In genomic region chr1:130940065-130940687, GRCm38 (mm10) we compare ENCODE assay signal across 21 mouse cellular contexts. TPM values are rescaled to one million over a fixed set of nuclear protein-coding genes. Genes with fewer than 3 reads are reported as not detected.
"Had no signal": no experiment of that assay in that cellular context is flagged by ENCODE, and none has a peak within 500 bp of the region (broad histone marks: within the 10 kb centered on the region; RNA-seq: fewer than 3 reads in every experiment).

Il19 (minus strand) TSS chr1:130940115.

- DNase-seq: kidney, postnatal 14 days; liver; liver, embryonic 13.5 days; liver, postnatal 0 days; right cerebral cortex, adult 18-20 months; right cerebral cortex, postnatal 25 days; thymus, postnatal 36 days had no signal

- H3K36me3 ChIP-seq: kidney, embryonic 15.5 days; limb, embryonic 12.5 days; liver, embryonic 13.5 days; lung, embryonic 15.5 days; midbrain, embryonic 12.5 days; neural tube, embryonic 15.5 days had no signal

- H3K27me3 ChIP-seq: kidney, embryonic 15.5 days; limb, embryonic 12.5 days; liver, embryonic 13.5 days; lung, embryonic 15.5 days; midbrain, embryonic 12.5 days; neural tube, embryonic 15.5 days had no signal

- ATAC-seq: liver, postnatal 0 days had no signal

- H3K4me3 ChIP-seq: kidney, embryonic 15.5 days; limb, embryonic 12.5 days; liver, embryonic 13.5 days; lung, embryonic 15.5 days; midbrain, embryonic 12.5 days; neural tube, embryonic 15.5 days had no signal

- H3K27ac ChIP-seq: kidney, embryonic 15.5 days; limb, embryonic 12.5 days; liver, embryonic 13.5 days; lung, embryonic 15.5 days; midbrain, embryonic 12.5 days; neural tube, embryonic 15.5 days; stomach, postnatal 0 days had no signal

- H3K9me3 ChIP-seq: kidney, embryonic 15.5 days; limb, embryonic 12.5 days; liver, embryonic 13.5 days; lung, embryonic 15.5 days; midbrain, embryonic 12.5 days; neural tube, embryonic 15.5 days had no signal

- H3K9ac ChIP-seq: kidney, embryonic 15.5 days; limb, embryonic 12.5 days; liver, embryonic 13.5 days; liver, postnatal 0 days; lung, embryonic 15.5 days; midbrain, embryonic 12.5 days; neural tube, embryonic 15.5 days had no signal

- H3K4me1 ChIP-seq: liver, embryonic 13.5 days; lung, embryonic 15.5 days; midbrain, embryonic 12.5 days had no signal

- H3K4me2 ChIP-seq: kidney, embryonic 15.5 days; limb, embryonic 12.5 days; liver, embryonic 13.5 days; lung, embryonic 15.5 days; midbrain, embryonic 12.5 days; neural tube, embryonic 15.5 days had no signal

RNA-seq across cellular contexts. Expression of gene Il19, which starts in this region (rescaled TPM):
- total RNA-seq: layer of hippocampus, adult 8-10 months; layer of hippocampus, postnatal 25 days; left cerebral cortex, adult 8-10 months; left cerebral cortex, postnatal 25 days; megakaryocyte-erythroid progenitor cell, adult 5-6 weeks; midbrain, postnatal 0 days had no signal
- polyA plus RNA-seq: large intestine, adult 2 months; limb, embryonic 12.5 days; liver, embryonic 13.5 days; liver, postnatal 0 days; lung, embryonic 15.5 days; midbrain, embryonic 12.5 days; midbrain, postnatal 0 days; neural tube, embryonic 15.5 days; small intestine, adult 2 months; stomach, postnatal 0 days had no signal
